Mouse (Mus musculus): ENCODE results near the gene Resp18. TPM values are rescaled to one million over a fixed set of nuclear protein-coding genes. Genes with fewer than 3 reads are reported as not detected.

The Resp18 gene
- polyA plus RNA-seq (2017; shearing (Covaris generic)) = not detected

DNA sequence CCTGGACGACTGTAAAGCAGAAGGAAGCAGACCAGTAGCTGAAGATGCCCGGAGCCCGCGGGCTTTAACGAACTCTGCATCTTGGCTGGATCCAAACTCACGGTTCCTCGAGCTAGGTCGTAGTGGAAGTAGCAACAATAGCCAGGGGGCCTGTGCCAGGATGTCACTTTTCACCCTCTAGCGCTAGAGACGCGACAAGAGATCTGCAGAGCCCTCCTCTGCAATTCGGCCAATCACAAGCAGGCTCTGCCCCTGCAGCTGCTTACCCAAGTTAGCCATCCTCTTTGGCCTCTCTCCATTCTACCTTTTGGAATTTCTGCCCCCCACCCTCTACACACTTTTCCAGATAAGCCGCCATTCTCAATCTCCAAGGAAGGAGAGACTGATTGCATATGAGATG, at the start of gene Resp18:
Resp18 (minus strand) TSS at position 188 of the 400 bp plus-strand sequence.

DNA sequence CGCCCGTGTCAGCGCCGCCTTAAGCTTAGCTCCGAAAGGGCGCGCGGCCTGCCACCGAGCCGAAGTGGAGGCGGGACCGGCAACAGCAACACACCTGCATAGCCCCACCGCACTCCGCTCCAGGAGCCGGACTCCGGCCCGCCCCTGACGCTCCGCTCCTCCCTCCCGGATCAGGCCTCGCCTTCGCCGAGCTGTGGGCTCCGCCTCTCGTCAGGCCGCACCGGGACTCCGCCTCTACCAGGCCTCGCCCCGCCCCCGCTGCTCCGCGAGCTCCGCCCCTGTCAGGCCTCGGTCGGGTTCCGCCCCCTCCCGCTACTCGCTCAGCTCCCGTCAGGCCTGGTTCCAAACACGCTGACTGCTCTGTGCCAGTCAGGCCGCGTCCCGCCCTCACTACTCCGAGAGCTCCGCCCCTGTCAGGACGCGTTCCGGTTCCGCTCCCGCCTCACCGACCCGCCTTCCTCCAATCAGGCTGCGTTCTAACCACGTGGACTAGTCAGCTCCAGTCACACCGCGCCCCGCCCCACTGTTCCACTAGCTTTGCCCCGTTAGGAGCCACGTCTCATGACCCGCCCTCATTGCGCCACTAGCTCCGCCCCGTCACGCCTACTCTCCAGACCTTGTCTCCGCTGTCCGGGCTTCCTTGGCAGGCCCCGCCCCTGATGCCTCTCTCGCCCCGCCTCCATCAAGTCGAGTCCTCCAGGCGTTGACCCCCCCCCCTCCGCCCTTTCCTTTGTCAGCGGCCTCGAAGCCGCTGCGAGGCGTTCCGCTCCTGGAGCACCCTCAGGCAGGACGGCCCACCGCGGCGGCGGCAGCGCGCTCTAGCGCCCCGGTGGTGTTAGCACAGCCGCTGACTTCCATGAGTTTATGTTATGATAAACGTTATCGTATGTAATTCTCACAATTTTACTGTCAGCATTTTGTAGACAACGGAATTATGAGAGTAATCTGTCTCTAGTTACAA, 39.3 kb upstream of the Resp18 start, which contains the start of gene Dnpep:
Dnpep (minus strand) TSS at position 750 of the 961 bp plus-strand sequence.

DNA sequence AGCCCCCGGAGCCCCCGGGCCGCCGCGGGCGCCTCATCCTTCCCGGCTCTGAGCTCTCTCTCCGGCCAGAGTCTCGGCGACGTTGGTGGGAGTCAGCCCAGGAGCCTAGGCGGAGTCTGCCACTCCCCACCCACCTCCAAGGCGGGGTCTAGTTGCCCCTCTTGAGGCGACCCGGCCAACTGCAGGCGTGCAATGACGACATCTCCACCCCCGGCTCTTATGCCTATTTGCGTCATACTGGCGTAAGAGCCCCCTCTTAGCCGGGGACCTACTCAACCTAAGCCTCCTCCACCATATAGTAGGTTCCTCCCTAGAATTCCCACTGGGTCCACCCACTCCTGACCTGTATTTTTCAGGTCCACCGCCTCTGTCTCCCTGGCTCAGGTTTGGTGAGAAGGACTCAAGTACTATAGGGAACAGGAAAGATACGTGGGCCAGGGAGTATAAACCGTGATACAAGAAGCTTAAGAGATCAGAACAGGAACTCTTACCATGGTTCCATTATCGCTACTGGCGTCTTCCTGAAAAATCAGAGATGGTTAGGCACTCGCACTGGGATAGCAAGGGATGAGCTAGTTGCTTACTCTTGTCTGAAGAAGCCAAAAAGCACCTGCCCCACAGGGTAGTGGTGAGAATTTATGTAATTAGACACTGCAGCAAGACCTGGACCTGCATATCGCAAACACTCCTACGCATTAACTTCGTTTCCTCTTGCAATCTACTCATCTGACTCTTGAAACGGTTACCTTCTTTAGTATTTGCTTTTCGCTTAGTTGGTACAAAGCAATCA, 13.9 kb downstream of the Resp18 start, which contains the start of gene Ptprn:
Ptprn (minus strand) TSS at position 412 of the 790 bp plus-strand sequence.

DNA sequence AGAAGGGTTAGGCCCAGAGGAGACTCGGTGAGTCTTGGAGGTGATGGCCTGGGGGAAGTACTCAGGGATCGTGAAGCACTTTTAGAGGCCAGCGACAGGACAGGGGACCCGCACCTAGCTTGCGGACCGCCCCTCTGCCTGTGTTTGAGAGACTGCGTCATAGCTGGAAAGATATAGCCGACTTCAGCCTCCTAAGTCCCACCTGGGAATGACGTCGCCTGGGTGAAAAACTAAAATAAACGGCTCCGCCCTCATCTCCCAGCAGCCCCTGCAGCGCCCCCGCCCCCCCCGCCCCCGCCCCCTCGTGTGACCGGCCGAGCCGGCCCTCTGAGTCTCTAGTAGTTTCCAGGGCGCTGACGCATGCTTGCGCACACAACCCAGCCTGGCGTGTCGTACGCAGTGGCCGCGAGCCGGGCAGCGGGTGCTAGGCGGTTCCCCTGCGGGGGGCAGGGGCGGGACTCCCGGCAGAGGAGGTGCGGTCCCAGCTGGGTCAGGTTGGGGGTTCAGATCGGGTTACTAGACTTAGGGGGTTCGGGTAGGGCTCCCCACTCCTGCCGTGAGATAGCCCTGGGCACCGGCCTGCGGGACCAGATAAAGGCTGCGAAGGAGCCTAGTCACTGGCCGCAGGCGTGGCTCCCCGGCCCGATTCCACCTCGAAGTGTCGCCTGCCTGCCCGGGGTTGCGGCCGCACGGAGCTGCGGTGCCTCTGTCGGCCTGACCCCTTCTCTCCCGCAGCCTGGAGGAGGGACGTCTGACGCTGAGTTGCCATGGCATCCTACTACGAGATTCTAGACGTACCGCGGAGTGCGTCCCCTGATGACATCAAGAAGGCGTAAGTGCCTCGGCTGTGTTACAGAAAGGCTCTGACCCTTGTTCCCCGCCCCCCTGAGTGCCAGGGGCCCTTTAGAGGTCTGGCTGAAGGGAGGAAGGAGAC, 41.8 kb downstream of the Resp18 start, which contains the start of gene Dnajb2:
Dnajb2 (plus strand) TSS at position 290 of the 934 bp plus-strand sequence.

DNA sequence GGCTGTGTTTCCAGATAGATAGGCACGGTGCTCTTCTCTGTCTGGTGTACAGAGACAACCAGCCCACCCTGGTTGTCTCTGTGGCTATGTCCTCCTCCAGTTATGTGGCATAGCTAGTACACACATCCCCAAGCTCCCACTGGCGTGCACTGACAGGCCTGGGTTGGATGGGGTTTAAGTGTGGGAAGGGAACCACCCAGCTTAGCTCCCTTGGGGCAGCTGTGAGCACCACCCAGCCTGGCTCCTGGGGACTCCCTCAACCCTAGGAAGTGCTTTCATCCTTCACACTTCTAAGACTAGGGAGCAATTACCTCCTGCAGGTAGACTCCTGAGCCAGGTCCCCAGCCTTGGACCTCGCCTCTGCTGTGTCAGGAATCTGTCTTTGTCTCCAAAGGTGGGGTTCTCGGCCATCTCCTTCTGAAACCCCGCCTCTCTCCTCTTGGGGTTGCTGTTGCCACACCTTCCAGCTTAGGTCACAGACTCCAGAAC, 46.5 kb downstream of the Resp18 start, which contains the start of gene A630095N17Rik:
A630095N17Rik (minus strand) TSS at position 439 of the 489 bp plus-strand sequence.

Other genes starting within 250 kb of the Resp18 start
- 8.8 TPM for gene Nhej1, start 153.2 kb downstream of the Resp18 start, polyA plus RNA-seq (2017; shearing (Covaris generic))
- gene Slc23a3, start 144.5 kb downstream of the Resp18 start, polyA plus RNA-seq (2017; shearing (Covaris generic)) = 0.61 TPM
- gene Cnppd1, start 135.7 kb downstream of the Resp18 start, polyA plus RNA-seq (2017; shearing (Covaris generic)) = 211 TPM
- gene Retreg2, start 135.6 kb downstream of the Resp18 start, polyA plus RNA-seq (2017; shearing (Covaris generic)) = 102 TPM
- 85.3 TPM for gene Zfand2b, start 109.8 kb downstream of the Resp18 start, polyA plus RNA-seq (2017; shearing (Covaris generic))
- 5.2 TPM for gene Abcb6, start 98.0 kb downstream of the Resp18 start, polyA plus RNA-seq (2017; shearing (Covaris generic))
- 32.7 TPM for gene Ankzf1, start 86.3 kb downstream of the Resp18 start, polyA plus RNA-seq (2017; shearing (Covaris generic))
- 38.6 TPM for gene Atg9a, start 86.2 kb downstream of the Resp18 start, polyA plus RNA-seq (2017; shearing (Covaris generic))
- 6.1 TPM for gene Glb1l, start 67.6 kb downstream of the Resp18 start, polyA plus RNA-seq (2017; shearing (Covaris generic))
- 71.7 TPM for gene Stk16, start 67.6 kb downstream of the Resp18 start, polyA plus RNA-seq (2017; shearing (Covaris generic))
- gene Tuba4a, start 58.5 kb downstream of the Resp18 start, polyA plus RNA-seq (2017; shearing (Covaris generic)) = 162 TPM
- gene A630095N17Rik, start 46.3 kb downstream of the Resp18 start, polyA plus RNA-seq (2017; shearing (Covaris generic)) = not detected
- gene Dnajb2, start 42.0 kb downstream of the Resp18 start, polyA plus RNA-seq (2017; shearing (Covaris generic)) = 61.6 TPM
- 0.39 TPM for gene Ptprn, start 13.9 kb downstream of the Resp18 start, polyA plus RNA-seq (2017; shearing (Covaris generic))
- 53.1 TPM for gene Dnpep, start 39.6 kb upstream of the Resp18 start, polyA plus RNA-seq (2017; shearing (Covaris generic))
- not detected for gene Des, start 81.9 kb upstream of the Resp18 start, polyA plus RNA-seq (2017; shearing (Covaris generic))
- 0.36 TPM for gene Speg, start 96.9 kb upstream of the Resp18 start, polyA plus RNA-seq (2017; shearing (Covaris generic))
- gene Gmppa, start 157.5 kb upstream of the Resp18 start, polyA plus RNA-seq (2017; shearing (Covaris generic)) = 73.3 TPM
- gene Asic4, start 172.0 kb upstream of the Resp18 start, polyA plus RNA-seq (2017; shearing (Covaris generic)) = not detected
- 36.0 TPM for gene Chpf, start 200.9 kb upstream of the Resp18 start, polyA plus RNA-seq (2017; shearing (Covaris generic))
- 1.9 TPM for gene Tmem198, start 201.1 kb upstream of the Resp18 start, polyA plus RNA-seq (2017; shearing (Covaris generic))
- not detected for gene Obsl1, start 228.0 kb upstream of the Resp18 start, polyA plus RNA-seq (2017; shearing (Covaris generic))
- not detected for gene Inha, start 228.7 kb upstream of the Resp18 start, polyA plus RNA-seq (2017; shearing (Covaris generic))
- gene Stk11ip, start 243.1 kb upstream of the Resp18 start, polyA plus RNA-seq (2017; shearing (Covaris generic)) = 39.2 TPM

Data from naive thymus-derived CD4-positive, alpha-beta T cell, adult 5 months (primary cell).